Mouse (Mus musculus) C2C12 (cell line): ENCODE results near the gene Ing1. TPM values are rescaled to one million over a fixed set of nuclear protein-coding genes. Genes with fewer than 3 reads are reported as not detected.

ENCODE experiments used
- H3K27me3 ChIP-seq: one replicate; pipeline ENCODE4 v1.6.1; 2011; ENCODE audit not compliant: control insufficient read depth, insufficient read depth, insufficient read length
- H3K36me3 ChIP-seq: one replicate; pipeline ENCODE4 v1.6.1; 2011; ENCODE audit not compliant: control insufficient read depth, insufficient read depth
- H3K4me3 ChIP-seq: one replicate; pipeline ENCODE4 v1.5.1; 2011; ENCODE audit warnings: mild to moderate bottlenecking, control low read depth; ENCODE audit not compliant: poor library complexity, insufficient read depth, severe bottlenecking
- H3K79me2 ChIP-seq: one replicate; pipeline ENCODE4 v1.6.1; 2011; ENCODE audit not compliant: control insufficient read depth, insufficient read depth
- H3K79me3 ChIP-seq: one replicate; pipeline ENCODE4 v1.6.1; 2011; ENCODE audit warnings: low read depth, control low read depth
- H3ac ChIP-seq: one replicate; pipeline ENCODE3; 2011; ENCODE audit warnings: low read depth; ENCODE audit not compliant: control insufficient read depth, insufficient read length
- CEBPB ChIP-seq: IDR thresholded peaks from one replicate; pipeline ENCODE4 v1.6.1; 2011; ENCODE audit warnings: low read depth, mild to moderate bottlenecking, control low read depth, moderate library complexity
- CTCF ChIP-seq: IDR thresholded peaks from one replicate; pipeline ENCODE4 v1.5.1; 2011; ENCODE audit not compliant: control insufficient read depth, insufficient read depth, insufficient read length
- FOSL1 ChIP-seq: IDR thresholded peaks from one replicate; pipeline ENCODE4 v1.8.0; 2011; ENCODE audit warnings: mild to moderate bottlenecking, low read length; ENCODE audit not compliant: poor library complexity, insufficient read depth, severe bottlenecking
- MAX ChIP-seq: IDR thresholded peaks from one replicate; pipeline ENCODE4 v1.6.1; 2011; ENCODE audit warnings: mild to moderate bottlenecking, control low read depth
- MYOD1 ChIP-seq: IDR thresholded peaks from one replicate; pipeline ENCODE4 v1.6.1; 2011; ENCODE audit warnings: low read depth; ENCODE audit not compliant: control insufficient read depth, insufficient read length
- MYOG ChIP-seq: IDR thresholded peaks from one replicate; pipeline ENCODE4 v1.6.1; 2011; ENCODE audit not compliant: control insufficient read depth, insufficient read length; ENCODE audit errors: extremely low read depth
- USF1 ChIP-seq: IDR thresholded peaks from one replicate; pipeline ENCODE4 v1.6.1; 2011; ENCODE audit warnings: low read depth, mild to moderate bottlenecking, control low read depth, moderate library complexity
- polyA plus RNA-seq: library from polyadenylated mRNA; unstranded; fragments of >200 nt; fragmentation: generic; extraction: Trizol; gene quantifications from one replicate; pipeline ENCODE4 v1.2.1, GENCODE M21; 2012; ENCODE audit warnings: missing spikeins

Gene Ing1
- polyA plus RNA-seq, 1 experiment: 22.3 TPM

- no peak overlapping the region for H3K4me3 ChIP-seq
- peaks cover under 1% of the 10 kb centered on the region for H3K36me3 ChIP-seq
- H3ac ChIP-seq: no peak overlapping the region
- no peaks in the 10 kb centered on the region for H3K79me2 ChIP-seq
- no peaks in the 10 kb centered on the region for H3K79me3 ChIP-seq
- no peaks in the 10 kb centered on the region for H3K27me3 ChIP-seq
- TF ChIP-seq MYOG (no peak), MAX (no peak), MYOD1 (no peak), CTCF (no peak), USF1 (no peak), CEBPB (no peak)
These were observed 46.8 kb downstream of the Ing1 start for GRCm38 (mm10) chr8:11602006-11602680.

- Histone ChIP-seq H3ac (no peak overlapping the region), H3K36me3 (peaks cover 40% of the 10 kb centered on the region), H3K79me3 (peaks cover 4% of the 10 kb centered on the region), H3K4me3 (no peak overlapping the region), H3K79me2 (peaks cover 8% of the 10 kb centered on the region), H3K27me3 (no peaks in the 10 kb centered on the region)
- TF ChIP-seq CTCF (no peak), MYOD1 (no peak), MYOG (no peak), MAX (no peak), FOSL1 (no peak), USF1 (no peak), CEBPB (no peak)
These were observed 53.5 kb downstream of the Ing1 start for GRCm38 (mm10) chr8:11608848-11609247.

Other genes with a start within 250 kb of the Ing1 start
- gene Col4a2, start 242.8 kb upstream of the Ing1 start, polyA plus RNA-seq: 68.8 TPM
- gene Col4a1, start 242.7 kb upstream of the Ing1 start, polyA plus RNA-seq: 74.7 TPM
- gene Rab20, start 76.9 kb upstream of the Ing1 start, polyA plus RNA-seq: 2.1 TPM
- 51.0 TPM for gene Naxd, start 58.1 kb upstream of the Ing1 start, polyA plus RNA-seq
- gene Cars2, start 4.8 kb upstream of the Ing1 start, polyA plus RNA-seq: 19.0 TPM
- gene Ankrd10, start 80.2 kb downstream of the Ing1 start, polyA plus RNA-seq: 26.2 TPM
- not detected for gene 1700016D06Rik, start 145.5 kb downstream of the Ing1 start, polyA plus RNA-seq
- gene Arhgef7, start 172.2 kb downstream of the Ing1 start, polyA plus RNA-seq: 16.8 TPM